Mouse (Mus musculus) frontal cortex, adult 2 months (tissue): ENCODE measurements around the gene Trmo. TPM values are rescaled to one million over a fixed set of nuclear protein-coding genes. Genes with fewer than 3 reads are reported as not detected.

Experiments used
- DNase-seq, 2 experiments: peaks; one replicate each; pipeline ENCODE4 v3.0.0; 2022; ENCODE audit warnings: low spot score in 1 of 2; ENCODE audit errors: extremely low spot score in 1 of 2
- polyA plus RNA-seq: library from polyadenylated mRNA; depleted of rRNA; stranded (reverse); fragments of >200 nt; gene quantifications from 2 replicates; pipeline ENCODE4 v1.2.3, GENCODE M21; 2012; rRNA removed

Trmo gene
- polyA plus RNA-seq: 5.3 and 6.6 TPM in 2 replicates

DNA sequence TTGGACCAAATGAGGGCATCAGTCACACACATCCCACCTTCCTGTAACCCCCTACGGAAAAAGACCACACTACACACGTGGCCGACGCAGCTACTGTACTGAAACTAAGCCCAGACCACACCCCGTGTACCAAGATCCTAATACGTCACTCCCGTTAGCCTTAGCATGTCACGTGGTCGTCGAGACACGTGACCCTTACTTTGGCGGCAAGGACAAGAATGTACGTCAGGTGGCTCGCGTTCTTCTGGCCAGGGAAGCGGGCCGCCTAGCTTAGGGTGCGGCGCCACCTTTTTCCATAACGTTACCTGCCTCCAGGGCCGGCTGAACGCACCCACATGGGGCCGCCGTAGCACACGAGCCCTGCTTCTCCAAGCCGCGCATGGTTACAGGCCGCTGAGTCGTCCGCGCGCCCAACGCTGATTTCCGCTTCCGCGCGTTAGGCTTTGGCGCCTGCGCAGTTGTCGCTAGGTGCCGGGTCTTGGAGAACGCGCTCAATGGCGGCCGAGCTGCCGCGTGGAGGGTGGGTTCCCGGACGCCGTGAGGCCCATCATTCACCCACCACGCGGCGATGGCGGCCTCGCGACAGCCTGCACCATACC, at the start of gene Trmo:
Gene Trmo, minus strand, starts transcription at position 425 of the 599 bp plus-strand sequence.
- DNase-seq: peak; percentile 87 to 96

DNA sequence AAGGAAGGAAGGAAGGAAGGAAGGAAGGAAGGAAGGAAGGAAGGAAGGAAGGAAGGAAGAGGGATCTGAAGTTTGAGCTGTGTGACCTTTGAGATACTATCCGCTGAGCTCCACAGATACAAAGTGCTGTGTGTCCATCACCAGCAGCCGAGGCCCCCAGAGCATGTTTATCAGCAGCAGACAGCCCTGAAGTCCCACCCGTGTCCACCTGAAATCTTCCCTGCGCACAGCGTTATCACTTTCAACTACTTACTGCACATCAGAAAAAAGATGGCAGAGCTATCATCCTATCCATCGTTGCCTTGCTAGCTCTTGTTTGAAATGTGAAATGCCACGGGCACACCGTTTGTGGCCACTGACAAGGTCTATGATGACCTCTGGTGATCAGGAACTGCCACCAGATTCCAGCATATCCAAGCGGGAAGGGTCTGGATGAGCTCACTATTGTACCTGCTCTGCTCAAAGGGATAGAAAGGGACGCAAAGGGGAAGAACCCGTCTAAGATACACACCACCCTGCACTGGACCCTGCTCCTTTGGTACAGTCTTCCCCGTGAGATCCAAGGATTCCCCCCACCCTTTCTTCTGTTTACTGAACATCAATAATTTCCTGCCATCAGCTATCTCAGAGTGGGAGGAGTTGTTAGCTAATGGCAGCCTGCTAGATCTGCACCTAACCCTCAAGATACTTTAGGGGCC, 43.3 kb upstream of the Trmo start:
- no peak for DNase-seq

DNA sequence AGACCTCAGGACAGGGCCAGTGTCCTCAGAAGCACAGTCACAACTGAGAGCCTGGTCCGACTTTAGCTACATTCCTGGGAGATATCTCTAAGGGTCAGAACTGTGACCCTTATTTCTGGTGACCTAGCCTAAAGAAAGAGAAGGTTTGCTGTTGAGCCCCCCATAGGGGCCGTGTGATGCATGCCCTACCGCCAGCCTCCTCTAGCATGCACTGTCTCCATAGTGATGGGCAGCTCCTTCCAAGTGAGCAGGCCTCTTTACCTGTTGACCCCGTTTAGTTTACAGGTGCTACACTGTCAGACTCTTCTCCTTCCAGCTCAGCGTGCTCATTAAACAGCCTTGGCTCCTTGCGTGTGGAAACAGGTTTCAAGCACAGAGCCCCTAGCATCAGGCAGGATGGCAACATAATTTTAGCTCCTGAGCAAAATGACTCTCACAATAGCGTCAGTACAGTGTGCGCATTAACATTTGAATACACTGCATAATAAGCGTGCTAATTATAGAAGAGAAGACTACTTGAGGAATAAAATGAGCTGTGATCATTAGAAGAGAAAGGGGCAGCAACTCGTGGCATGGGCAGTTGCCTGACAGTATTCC, 39.8 kb upstream of the Trmo start:
- DNase-seq: peak in 1 of 2 experiments; percentile 34

DNA sequence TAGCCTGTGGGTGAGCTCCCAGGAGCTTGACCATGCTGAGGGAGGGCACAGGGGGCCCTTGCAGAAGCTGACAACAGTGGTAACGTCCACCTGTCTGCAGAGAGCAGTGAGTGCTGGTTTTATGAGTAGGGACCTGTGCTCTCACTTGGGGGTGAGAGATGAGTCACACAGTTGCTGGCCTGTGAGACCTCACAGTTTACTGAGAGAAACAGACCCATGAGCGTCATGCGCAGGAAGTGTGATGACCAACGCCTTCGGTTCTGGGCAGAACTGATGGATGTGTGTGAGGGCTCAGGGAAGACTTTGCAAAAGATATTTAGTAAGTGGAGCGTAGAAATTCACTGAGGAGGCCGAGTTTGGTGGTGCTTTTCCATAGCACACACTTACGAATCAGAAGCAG, 33.4 kb upstream of the Trmo start:
- no peak for DNase-seq

DNA sequence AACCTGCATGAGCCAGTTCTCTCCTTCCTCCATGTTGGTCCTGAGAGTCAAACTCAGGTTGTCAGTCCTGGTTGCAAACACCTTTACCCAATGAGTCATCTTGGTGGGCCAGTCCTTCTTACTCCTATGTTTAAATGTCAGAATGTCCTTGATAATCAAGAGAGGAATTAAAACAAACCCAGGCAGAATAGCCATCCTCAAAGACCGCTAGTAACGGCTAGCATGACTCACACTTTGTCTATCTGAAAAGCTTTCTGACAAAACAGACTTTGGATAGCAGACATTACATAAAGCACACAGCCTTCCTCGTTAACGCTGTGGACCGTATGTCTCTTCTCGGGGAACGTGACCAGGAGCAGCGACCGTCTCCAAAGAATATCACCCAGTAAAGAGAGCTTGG, 29.6 kb upstream of the Trmo start:
- peak in 1 of 2 experiments; percentile 5 for DNase-seq

DNA sequence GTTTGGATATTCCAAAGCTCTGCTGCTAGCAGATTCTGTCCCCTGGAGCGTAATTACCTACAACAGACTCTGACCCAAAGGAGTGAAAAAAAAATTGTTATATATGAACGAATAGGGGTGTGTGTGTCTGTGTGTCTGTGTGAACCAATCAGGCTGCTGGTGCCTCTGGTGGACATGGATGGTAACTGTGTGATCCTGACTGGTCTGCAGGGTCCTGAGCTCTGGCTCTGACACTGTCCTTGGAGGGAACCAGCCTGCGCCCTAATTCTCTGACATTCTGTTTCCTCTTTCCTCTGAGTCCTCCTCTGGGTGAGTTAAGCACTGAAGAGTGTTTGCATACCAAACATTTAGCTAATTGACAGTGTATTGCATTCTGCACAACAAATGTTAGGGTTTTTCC, 28.3 kb upstream of the Trmo start:
- DNase-seq: no peak

DNA sequence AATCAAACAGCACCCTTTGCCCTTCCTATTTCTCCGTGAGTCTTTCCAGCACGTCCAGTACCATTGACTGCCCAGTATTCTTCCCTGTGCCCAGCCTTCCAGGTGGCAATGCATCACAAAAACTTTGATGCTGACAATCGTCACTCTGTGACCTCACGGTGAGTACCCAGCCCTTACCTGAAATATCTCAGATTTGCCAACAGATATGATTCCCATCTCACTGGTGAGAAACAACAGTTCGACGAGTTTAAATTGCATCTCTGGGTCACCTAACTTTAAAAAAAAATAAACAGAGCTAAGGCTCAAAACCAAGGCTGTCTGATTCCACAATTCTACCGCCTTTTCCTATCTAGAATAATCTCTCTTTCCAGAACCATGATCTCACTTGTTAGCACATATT, 24.2 kb upstream of the Trmo start, which contains the start of gene Hemgn:
Gene Hemgn, minus strand, starts transcription at position 101 of the 400 bp plus-strand sequence.
- no peak for DNase-seq

DNA sequence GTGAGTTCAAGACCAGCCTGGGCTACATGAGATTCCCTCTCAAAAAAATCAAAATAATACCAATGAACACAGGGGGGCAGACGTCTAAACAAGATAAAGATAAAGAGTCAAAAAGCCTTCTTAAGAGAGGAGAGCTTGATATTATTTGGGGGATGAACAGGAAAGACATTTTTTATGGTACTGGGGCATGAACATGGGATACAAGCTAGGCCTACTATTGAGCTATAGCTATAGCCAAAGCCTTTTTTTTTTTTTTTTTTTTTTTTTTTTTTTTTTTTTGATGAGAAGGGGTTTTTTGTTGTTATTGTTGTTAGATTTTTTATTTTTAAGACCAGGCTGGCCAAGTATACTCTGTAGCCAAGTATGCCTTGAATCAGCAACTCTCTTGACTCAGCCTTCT, 22.9 kb upstream of the Trmo start:
- no peak for DNase-seq

DNA sequence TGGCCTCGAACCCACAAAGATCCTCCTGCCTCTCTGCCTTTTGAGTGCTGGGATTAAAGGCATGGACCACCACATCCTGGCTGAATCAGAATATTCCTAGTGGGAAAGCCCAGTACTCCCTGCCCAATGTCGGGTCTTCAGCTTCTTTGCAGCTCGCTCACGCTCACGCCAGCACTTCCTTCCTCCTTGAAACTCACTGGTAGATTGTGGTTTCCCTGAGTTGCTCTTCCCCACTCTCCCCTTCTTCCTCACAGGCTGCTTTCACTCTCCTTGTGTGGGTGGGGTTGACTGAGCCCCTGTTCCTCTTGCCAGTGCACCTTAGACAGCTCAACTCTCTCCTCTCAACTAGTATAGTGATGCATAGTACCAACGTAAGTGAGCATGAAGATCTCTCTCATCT, 22.3 kb upstream of the Trmo start:
- DNase-seq: no peak

DNA sequence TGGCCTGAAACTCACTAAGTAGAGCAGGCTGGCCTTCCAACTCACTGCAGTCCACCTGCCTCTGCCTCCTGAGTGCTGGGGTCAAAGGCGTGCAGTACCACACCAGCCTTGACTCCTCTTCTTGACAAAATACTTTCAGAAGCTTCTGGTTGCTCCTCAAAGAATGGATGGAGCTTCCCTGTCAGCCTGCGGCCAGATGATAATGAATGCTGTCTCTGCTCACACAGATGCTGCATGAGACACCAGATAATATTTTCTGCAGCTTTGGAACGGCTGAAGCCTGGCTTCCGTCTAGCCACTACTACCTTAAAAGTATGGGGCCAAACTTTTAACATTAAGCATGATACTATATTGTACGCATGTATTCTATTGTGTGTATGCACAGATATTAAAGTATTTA, 21.4 kb upstream of the Trmo start:
- DNase-seq: no peak

DNA sequence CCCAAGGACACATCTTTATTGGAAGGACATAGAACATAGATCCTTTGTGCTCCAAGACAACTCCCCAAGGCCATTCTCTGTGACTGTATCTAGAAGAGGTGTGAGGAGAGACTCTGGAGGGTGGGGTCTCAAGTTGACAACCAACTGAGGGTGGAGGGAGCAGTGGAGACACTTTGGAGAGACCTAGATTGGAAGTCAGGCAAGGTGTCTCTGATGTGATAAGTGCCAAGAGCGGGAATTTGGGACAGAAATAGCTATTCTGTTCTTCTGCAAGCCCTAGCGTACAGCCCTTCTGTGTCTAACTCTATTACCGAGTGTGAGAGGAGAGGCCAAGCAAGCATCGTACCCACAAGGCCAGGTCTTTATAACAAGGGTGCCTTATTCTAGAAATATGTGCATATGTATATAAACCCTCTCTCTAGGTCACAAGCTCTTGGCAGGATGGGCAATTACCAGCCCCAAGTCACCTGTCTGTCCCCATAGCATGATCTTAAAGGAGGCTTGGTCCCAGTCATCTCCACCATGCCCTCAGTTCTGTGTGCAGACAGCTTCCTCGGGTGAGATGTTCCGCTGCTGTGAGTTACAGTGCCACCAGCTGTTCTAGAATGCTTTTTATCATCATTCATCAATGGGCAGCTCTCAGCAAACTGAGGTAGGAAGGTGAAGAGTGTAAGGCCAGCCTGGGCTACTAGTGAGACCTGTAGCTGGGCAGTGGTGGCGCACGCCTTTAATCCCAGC, 17.9 kb upstream of the Trmo start:
- DNase-seq: no peak

DNA sequence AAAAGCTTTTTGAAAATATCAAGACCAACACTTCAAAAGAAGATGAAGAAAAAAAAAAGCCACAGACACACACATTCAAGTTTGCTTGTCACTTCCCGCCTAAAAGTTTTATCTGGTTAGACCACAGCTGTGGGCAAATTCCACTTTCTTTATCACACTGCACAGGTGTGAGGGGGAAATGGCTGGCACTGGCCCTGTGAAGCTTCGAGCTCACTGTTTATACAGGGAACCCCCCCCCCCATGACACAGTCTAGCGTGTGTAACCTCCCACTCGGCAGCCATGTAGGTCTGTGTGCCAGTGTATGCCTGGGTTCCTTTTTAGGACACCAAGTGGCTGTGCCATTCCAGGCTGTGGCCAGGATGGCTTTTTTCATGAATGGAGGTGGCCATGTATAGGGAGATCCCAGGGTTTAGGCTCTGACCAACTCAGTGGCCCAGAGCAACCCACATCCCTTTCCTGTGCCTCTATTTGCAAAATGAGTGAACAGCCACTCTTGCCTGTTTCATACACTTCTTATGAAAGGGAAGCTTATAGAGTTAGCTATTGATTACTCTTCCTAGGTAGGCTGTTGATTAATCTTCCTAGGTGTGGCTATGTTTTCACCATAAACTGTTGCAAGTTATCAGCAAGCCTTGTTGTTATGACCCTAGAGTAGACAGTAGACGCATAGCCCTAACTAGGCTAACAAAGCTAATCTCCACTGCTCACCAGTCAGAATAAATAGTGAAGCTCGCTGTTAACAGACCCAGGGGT, 15.0 kb upstream of the Trmo start:
- DNase-seq: no peak

DNA sequence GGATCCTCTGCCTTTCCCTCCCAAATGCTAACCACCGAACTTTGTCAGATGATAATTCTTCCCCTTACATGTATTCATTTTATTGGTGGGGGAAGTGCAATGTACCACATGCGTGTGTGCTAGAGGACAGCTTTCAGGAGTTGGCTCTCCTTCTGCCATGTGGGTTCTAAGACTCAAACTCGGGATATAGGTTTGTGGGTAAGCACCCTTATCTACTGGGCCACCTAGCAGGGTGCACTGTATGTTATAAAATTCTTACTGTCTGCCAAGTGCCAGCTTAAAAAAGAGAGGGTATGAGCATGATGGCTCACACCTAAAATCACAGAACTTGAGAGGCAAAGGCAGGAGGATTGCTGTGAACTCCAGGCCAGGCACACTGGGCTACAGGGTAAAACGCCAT, 9.6 kb upstream of the Trmo start:
- no peak for DNase-seq

DNA sequence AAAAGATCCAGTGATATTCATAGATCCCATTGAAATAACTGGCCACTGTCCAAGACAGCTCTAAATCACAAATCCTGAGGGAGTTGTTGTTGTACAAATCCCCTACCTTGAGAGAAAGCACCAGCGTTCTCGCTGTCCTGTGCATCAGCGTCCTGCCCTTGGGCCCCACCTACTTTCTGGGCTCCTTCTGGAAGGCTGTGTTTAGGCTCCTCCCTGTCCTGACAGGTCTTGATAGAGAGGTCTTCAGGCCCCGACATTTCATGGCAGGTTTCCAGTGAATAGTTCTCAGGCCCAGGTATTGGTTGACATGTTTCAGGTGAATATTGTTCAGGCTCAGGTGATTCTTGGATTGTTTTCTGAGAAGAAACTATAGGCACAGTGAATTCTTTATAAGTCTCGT, 6.5 kb upstream of the Trmo start:
- DNase-seq: no peak

DNA sequence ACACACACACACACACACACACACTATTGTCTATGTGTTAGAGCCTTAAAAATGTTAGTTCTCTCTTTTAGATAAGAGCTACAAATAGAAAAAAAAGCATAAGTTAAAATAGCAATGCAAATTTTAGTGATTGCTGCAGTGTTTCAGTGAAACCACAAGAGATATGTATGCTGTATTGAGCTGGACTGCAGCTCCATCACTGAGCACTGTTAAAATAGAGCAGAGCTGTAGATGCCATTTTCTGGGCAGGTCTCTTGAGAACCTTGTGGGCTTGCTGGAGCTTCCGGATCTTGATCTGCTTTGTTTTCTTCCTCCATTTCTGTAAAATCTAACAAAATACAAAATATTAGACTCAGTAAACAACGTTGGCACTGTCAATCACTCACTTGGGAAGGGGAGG, 5.2 kb upstream of the Trmo start:
- DNase-seq: no peak

DNA sequence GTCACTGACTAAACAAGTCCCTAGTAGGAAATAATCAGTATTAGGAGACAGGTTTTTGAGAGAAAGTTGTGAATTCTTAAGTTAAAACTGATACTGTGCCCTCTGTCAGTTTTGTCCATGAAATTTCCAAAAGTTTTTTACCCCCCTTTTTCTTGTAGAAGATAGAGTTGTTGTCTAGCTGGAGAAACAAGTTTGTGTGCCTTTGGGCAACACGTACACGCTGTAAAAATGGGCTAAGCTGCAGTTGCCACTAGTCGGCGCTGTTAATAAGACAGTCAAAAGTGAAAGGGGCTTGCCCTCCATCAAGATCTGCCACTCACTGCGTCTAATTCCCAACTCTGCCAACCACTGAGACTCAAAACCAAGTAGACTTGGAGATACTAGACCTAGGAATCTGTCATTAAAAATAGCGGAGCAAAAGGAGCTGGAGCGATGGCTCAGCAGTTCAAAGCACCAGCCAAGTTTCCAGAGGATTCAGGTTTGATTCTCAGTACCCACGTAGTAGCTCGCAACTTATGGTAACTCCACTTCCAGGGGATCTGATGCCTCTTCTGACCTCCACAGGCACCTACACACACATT, 1.2 kb upstream of the Trmo start:
- peak in 1 of 2 experiments; percentile 82 for DNase-seq

DNA sequence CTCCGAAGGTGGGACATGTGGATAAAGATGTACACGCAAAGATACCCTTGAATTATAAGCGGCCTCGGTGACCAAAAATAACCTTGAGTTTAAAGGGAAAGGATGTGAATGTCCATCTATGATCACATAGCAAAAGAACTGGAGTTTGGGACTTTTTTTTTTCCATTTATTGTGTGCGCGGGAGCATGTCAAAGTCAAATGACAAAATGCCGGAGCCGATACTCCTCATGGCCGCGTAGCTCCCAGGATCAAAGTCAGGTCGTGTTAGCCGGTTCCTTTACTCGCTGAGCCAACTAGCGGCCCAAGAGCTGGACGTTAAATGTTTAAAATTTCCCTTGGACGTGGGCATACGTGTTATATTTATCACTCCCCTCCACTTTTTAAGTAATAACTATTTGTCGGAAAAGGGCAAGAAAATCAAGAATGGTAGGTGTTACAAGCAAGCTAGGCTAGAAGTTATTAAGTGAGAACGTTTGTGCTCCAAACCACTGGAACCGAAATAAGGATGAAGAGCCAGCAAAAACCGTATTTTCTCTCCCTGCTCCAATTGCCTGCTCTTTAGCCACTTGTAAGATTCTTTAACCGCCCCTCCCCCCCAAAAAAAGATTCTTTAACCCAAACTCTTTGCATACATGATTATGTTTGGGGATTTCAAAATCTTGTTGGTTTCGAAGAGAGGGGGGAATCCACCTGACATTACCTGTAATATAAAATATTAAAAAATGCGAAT, 540 bp upstream of the Trmo start:
- DNase-seq: no peak

DNA sequence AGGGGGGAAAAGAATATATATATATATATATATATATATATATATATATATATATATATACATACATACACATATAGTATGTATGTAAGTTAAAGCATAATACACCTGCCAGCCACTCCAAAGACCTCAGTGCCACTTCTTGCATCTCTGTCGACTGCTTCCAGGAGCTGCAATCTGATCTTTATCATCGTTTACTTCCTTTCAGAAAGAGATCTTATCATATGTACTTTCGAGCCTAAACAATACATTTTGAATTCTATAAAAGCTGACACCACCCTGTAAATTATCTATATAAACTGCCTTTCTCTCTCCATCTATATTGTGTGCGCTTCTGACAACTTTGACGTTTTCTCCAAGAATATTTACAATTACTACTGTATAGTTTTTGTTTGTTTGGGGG, 681 bp downstream of the Trmo start:
- no peak for DNase-seq

DNA sequence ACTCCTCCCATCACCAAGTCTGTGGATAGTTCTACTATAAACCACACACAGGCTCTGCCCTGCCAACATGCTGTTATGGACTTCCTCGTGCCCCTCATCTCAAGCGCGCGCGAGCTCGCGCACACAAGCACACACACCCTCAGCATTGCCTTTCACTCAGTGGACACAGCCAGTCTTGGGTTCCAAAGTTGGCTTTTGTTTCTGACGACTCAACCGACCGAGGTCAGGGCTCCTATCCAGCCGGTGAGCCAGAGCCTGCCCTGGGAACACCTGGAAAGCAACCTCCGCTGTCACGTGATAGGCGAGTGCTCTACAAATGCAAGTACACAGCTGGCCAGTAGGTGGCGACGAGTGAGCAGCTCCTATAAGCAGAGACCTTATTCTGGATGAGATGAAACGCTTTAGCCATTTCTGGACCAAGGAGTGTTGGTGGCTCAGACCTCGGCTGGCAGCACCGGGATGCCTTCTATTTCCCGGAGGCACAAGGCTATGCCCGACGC, 14.3 kb downstream of the Trmo start:
- DNase-seq: peak; percentile 76 to 88
